Mouse (Mus musculus): ENCODE measurements around the gene Bpifc. TPM values are rescaled to one million over a fixed set of nuclear protein-coding genes. Genes with fewer than 3 reads are reported as not detected.

Bpifc gene
- total and polyA plus RNA-seq, 2 experiments from 2014 or later = not detected

GRCm38 (mm10) chr10:86011172-86011571 lies 523 bp downstream of the Bpifc start:
- WGBS = 60% methylated on average over 2 of the region's 2 CpGs
- DNase-seq (ENCODE audit: low spot score) (no peak), ATAC-seq (ENCODE audit: insufficient read depth, low read depth) (no peak)
- H3K4me2 ChIP-seq (ENCODE audit: low read depth, low read length) = no peak overlapping the region
- H3K9me3 ChIP-seq (replicated peaks; ENCODE audit: control insufficient read depth, low read length) = no peaks in the 10 kb centered on the region
- TF ChIP-seq EP300 (IDR thresholded peaks at IDR 0.05; ENCODE audit: low read depth) (no peak), CTCF (IDR thresholded peaks at IDR 0.05; ENCODE audit: low read depth) (no peak)
- H3K27ac ChIP-seq (ENCODE audit: low read depth) = no peak overlapping the region
- H3K36me3 ChIP-seq (replicated peaks; ENCODE audit: control insufficient read depth, insufficient read depth, low read length) = no peaks in the 10 kb centered on the region
- H3K27me3 ChIP-seq (ENCODE audit: control insufficient read depth, insufficient read depth, low read length) = no peaks in the 10 kb centered on the region
- no peak overlapping the region for H3K9ac ChIP-seq (replicated peaks; ENCODE audit: low read depth, low read length)
- H3K4me3 ChIP-seq (ENCODE audit: low read depth, low read length) = no peak overlapping the region
- no peaks in the 10 kb centered on the region for H3K4me1 ChIP-seq (ENCODE audit: control insufficient read depth, insufficient read depth)

- H3K27me3 ChIP-seq (ENCODE audit: control insufficient read depth, insufficient read depth, low read length) = no peaks in the 10 kb centered on the region
- no peaks in the 10 kb centered on the region for H3K9me3 ChIP-seq (replicated peaks; ENCODE audit: control insufficient read depth, low read length)
- no peak overlapping the region for H3K9ac ChIP-seq (replicated peaks; ENCODE audit: low read depth, low read length)
- no peaks in the 10 kb centered on the region for H3K36me3 ChIP-seq (replicated peaks; ENCODE audit: control insufficient read depth, insufficient read depth, low read length)
- 60% methylated on average over 6 of the region's 6 CpGs for WGBS
- no peak for DNase-seq (ENCODE audit: low spot score)
- no peak overlapping the region for H3K4me3 ChIP-seq (ENCODE audit: low read depth, low read length)
- no peak overlapping the region for H3K4me2 ChIP-seq (ENCODE audit: low read depth, low read length)
- TF ChIP-seq CTCF (IDR thresholded peaks at IDR 0.05; ENCODE audit: low read depth) (no peak), EP300 (IDR thresholded peaks at IDR 0.05; ENCODE audit: low read depth) (no peak)
- no peak for ATAC-seq (ENCODE audit: insufficient read depth, low read depth)
- no peak overlapping the region for H3K27ac ChIP-seq (ENCODE audit: low read depth)
- H3K4me1 ChIP-seq (ENCODE audit: control insufficient read depth, insufficient read depth) = no peaks in the 10 kb centered on the region
These were observed 1.1 kb downstream of the Bpifc start for GRCm38 (mm10) chr10:86010636-86011035.

GRCm38 (mm10) chr10:86009688-86010087 lies 2.0 kb downstream of the Bpifc start:
- WGBS = 75% methylated on average over 2 of the region's 2 CpGs
- ATAC-seq (ENCODE audit: insufficient read depth, low read depth) = no peak

GRCm38 (mm10) chr10:86006455-86006854 lies 5.2 kb downstream of the Bpifc start:
- no peak for ATAC-seq (ENCODE audit: insufficient read depth, low read depth)
- Histone ChIP-seq H3K4me2 (ENCODE audit: low read depth, low read length) (no peak overlapping the region), H3K27ac (ENCODE audit: low read depth) (no peak overlapping the region), H3K36me3 (replicated peaks; ENCODE audit: control insufficient read depth, insufficient read depth, low read length) (no peaks in the 10 kb centered on the region), H3K9ac (replicated peaks; ENCODE audit: low read depth, low read length) (no peak overlapping the region), H3K27me3 (ENCODE audit: control insufficient read depth, insufficient read depth, low read length) (no peaks in the 10 kb centered on the region), H3K9me3 (replicated peaks; ENCODE audit: control insufficient read depth, low read length) (no peaks in the 10 kb centered on the region), H3K4me3 (ENCODE audit: low read depth, low read length) (no peak overlapping the region), H3K4me1 (ENCODE audit: control insufficient read depth, insufficient read depth) (no peaks in the 10 kb centered on the region)
- no peak for DNase-seq (ENCODE audit: low spot score)
- TF ChIP-seq EP300 (IDR thresholded peaks at IDR 0.05; ENCODE audit: low read depth) (no peak), CTCF (IDR thresholded peaks at IDR 0.05; ENCODE audit: low read depth) (no peak)
- WGBS = 67% methylated on average over 5 of the region's 5 CpGs

More at GRCm38 (mm10) chr10:86009688-86010087, 2.0 kb downstream of the Bpifc start:
- H3K4me3 ChIP-seq (ENCODE audit: low read depth, low read length) = no peak overlapping the region
- no peaks in the 10 kb centered on the region for H3K36me3 ChIP-seq (replicated peaks; ENCODE audit: control insufficient read depth, insufficient read depth, low read length)
- no peak overlapping the region for H3K27ac ChIP-seq (ENCODE audit: low read depth)
- H3K9ac ChIP-seq (replicated peaks; ENCODE audit: low read depth, low read length) = no peak overlapping the region
- H3K4me2 ChIP-seq (ENCODE audit: low read depth, low read length) = no peak overlapping the region
- H3K4me1 ChIP-seq (ENCODE audit: control insufficient read depth, insufficient read depth) = no peaks in the 10 kb centered on the region
- H3K27me3 ChIP-seq (ENCODE audit: control insufficient read depth, insufficient read depth, low read length) = no peaks in the 10 kb centered on the region
- no peak for TF ChIP-seq CTCF (IDR thresholded peaks at IDR 0.05; ENCODE audit: low read depth)
- no peak for TF ChIP-seq EP300 (IDR thresholded peaks at IDR 0.05; ENCODE audit: low read depth)
- H3K9me3 ChIP-seq (replicated peaks; ENCODE audit: control insufficient read depth, low read length) = no peaks in the 10 kb centered on the region
- DNase-seq (ENCODE audit: low spot score) = no peak

GRCm38 (mm10) chr10:86000447-86000846 lies 11.2 kb downstream of the Bpifc start:
- no peaks in the 10 kb centered on the region for H3K4me1 ChIP-seq (ENCODE audit: control insufficient read depth, insufficient read depth)
- H3K27me3 ChIP-seq (ENCODE audit: control insufficient read depth, insufficient read depth, low read length) = no peaks in the 10 kb centered on the region
- no peak overlapping the region for H3K9ac ChIP-seq (replicated peaks; ENCODE audit: low read depth, low read length)
- DNase-seq (ENCODE audit: low spot score) (no peak), ATAC-seq (ENCODE audit: insufficient read depth, low read depth) (no peak)
- H3K9me3 ChIP-seq (replicated peaks; ENCODE audit: control insufficient read depth, low read length) = no peaks in the 10 kb centered on the region
- 89% methylated on average over 4 of the region's 4 CpGs for WGBS
- H3K36me3 ChIP-seq (replicated peaks; ENCODE audit: control insufficient read depth, insufficient read depth, low read length) = no peaks in the 10 kb centered on the region
- no peak overlapping the region for H3K27ac ChIP-seq (ENCODE audit: low read depth)
- H3K4me3 ChIP-seq (ENCODE audit: low read depth, low read length) = no peak overlapping the region
- no peak overlapping the region for H3K4me2 ChIP-seq (ENCODE audit: low read depth, low read length)
- no peak for TF ChIP-seq EP300 (IDR thresholded peaks at IDR 0.05; ENCODE audit: low read depth)
- no peak for TF ChIP-seq CTCF (IDR thresholded peaks at IDR 0.05; ENCODE audit: low read depth)

GRCm38 (mm10) chr10:85994543-85995104 lies 17.1 kb downstream of the Bpifc start:
- ATAC-seq (ENCODE audit: insufficient read depth, low read depth) (no peak), DNase-seq (ENCODE audit: low spot score) (no peak)
- Histone ChIP-seq H3K4me2 (ENCODE audit: low read depth, low read length) (no peak overlapping the region), H3K4me1 (ENCODE audit: control insufficient read depth, insufficient read depth) (no peaks in the 10 kb centered on the region), H3K27me3 (ENCODE audit: control insufficient read depth, insufficient read depth, low read length) (no peaks in the 10 kb centered on the region), H3K36me3 (replicated peaks; ENCODE audit: control insufficient read depth, insufficient read depth, low read length) (no peaks in the 10 kb centered on the region), H3K9me3 (replicated peaks; ENCODE audit: control insufficient read depth, low read length) (no peaks in the 10 kb centered on the region), H3K27ac (ENCODE audit: low read depth) (no peak overlapping the region), H3K4me3 (ENCODE audit: low read depth, low read length) (no peak overlapping the region), H3K9ac (replicated peaks; ENCODE audit: low read depth, low read length) (no peak overlapping the region)
- no peak for TF ChIP-seq EP300 (IDR thresholded peaks at IDR 0.05; ENCODE audit: low read depth)
- TF ChIP-seq CTCF (IDR thresholded peaks at IDR 0.05; ENCODE audit: low read depth) = no peak
- WGBS = 68% methylated on average over 5 of the region's 5 CpGs
